Mouse (Mus musculus): Measurements from ENCODE around the gene Wars.
A peak's percentile ranks its signal among the peaks of the same experiment; 100 is the strongest.

The Wars gene

DNA sequence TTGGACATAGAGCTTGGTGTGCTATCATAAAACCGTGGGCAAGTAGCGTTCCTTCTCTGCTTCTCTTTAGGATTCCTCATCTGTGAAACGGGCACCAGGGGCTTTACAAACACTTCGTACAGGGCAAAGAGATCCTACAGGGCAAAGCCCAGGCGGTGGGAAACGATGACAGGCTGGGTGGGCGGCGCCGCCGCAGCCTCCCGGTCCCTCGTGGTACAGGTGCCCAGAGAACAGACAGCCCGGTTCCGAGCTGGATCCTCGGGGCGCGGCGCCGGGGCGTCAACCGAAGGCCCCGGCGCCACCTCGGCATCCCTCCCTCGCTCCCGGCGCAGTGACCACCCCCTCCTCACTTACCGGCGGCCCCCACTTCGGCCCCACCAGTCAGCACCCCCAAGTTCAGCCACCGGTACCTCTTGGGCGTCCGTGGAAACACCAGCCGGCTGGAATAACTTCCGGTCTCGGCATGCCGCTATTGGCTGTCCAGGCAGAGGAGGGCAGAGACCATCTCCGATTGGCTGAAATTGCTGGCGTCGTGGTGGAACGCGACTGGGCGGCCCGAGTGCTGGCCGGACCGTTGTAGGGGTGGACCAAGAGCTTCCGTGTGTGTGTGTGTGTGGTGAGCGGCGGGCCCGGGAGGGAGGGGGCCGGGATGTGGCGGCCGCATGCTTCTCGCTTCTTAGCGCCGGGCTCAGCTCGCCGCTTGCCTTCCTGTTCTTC lies at the start of gene Wars:
Gene Wars (minus strand): TSS at position 460 of the 717 bp plus-strand sequence.
- DNase-seq (ENCODE audit: low read depth, low spot score): peak; percentile 88

- no peak for DNase-seq (ENCODE audit: low read depth, low spot score)
Measured at GRCm38 (mm10) chr12:108942203-108942923, 48.4 kb upstream of the Wars start.

- no peak for DNase-seq (ENCODE audit: low read depth, low spot score)
Measured at GRCm38 (mm10) chr12:108941282-108941681, 47.3 kb upstream of the Wars start.

DNA sequence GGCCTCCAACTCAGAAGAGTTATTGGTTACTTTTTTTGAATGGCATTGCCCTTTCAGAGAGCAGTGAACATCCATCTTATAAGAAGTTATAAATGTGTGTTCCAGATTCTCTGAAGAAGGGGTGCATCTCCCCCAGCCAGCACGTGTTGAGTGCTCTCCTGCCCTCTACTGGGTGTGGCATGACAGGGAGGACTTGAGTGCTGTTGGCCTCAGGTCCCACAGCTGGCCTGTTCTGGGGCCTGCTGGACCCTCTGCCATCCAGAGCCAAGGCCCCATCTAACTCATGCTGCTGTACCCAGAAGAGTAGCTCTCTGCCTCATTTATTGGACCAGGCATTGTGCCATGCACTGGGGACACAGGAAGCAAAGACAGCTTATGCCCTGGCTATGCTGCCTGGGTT lies 46.3 kb upstream of the Wars start:
- DNase-seq (ENCODE audit: low read depth, low spot score): no peak

- DNase-seq (ENCODE audit: low read depth, low spot score): no peak
Measured at GRCm38 (mm10) chr12:108939317-108939716, 45.3 kb upstream of the Wars start.

DNA sequence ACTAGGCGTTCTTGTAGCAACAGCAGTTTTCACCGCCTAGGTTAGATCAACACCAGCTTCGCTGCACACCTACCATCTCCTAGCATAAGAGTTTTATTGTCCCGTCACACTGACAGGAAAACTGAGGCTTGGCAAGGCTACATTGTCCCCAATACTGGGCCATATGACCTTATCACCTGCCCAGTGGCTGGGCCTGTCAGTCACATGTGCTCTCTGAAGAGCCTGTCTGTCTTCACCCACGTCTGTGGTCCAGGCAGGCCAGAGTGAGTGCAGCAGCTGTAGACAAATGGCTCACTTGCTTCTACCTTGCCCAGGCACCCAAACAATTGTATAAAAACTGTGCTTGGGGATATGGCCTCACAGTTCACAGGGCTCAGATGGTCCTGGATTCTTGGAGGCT lies 44.9 kb upstream of the Wars start:
- no peak for DNase-seq (ENCODE audit: low read depth, low spot score)

GRCm38 (mm10) chr12:108937506-108937905 lies 43.5 kb upstream of the Wars start:
- no peak for DNase-seq (ENCODE audit: low read depth, low spot score)

DNA sequence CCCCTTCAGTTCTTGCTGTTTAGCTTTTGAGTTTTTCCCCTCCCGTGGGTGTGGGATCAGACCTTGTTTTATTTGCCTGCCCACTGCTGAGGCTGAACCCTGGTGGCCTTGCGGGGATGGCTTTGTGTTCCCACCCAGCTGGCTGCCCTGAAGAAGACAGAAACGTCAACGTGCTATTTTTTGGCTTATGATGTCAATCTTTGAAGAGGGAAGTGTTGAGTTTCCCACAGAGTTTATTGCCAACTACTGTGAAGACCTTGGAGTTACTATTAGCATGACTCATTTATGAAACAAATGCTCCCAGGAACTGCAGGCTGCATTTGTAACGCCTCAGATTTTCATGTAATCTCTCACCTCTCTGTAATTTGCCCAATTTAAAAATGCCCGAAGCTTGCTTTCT lies 42.9 kb upstream of the Wars start:
- DNase-seq (ENCODE audit: low read depth, low spot score): no peak

DNA sequence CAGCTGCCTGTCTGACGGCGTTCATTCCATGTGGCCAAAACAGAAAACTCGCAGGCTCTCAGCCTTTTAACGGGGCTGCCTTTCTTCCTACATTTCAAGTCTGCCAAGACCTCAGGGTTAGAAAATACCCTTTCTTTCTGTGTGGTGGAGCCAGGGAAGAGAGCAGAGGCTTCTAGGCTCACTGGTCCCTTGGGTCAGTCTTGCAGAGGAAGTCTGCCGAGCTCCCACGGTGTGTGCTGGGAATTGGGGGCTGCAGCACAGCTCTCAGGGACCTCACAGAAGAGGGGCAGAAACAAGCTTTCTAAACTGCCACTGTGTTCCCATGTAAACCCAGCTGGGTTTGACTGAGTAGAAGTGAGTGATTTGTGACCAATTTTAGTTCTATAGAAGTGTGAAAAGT lies 40.3 kb upstream of the Wars start:
- no peak for DNase-seq (ENCODE audit: low read depth, low spot score)

DNA sequence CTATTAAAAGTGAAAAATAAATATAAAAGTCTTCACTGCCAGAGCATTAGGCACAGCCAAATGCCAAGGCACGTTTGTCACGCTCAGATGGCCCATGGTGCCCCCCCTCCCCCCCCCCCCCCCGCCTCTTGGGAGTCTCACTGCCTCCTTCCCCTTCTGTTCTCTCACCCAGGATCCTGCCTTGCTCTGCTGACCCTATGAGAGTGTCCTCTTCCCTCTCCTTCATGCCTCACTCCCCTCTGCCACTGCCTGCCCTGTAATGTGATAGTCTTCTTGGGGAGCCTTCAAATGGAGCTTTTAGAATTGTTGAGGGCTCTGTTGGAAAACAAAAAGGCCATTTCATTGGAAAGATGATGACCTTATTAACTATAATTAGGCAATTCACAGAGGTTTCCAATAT lies 38.1 kb upstream of the Wars start:
- no peak for DNase-seq (ENCODE audit: low read depth, low spot score)

DNA sequence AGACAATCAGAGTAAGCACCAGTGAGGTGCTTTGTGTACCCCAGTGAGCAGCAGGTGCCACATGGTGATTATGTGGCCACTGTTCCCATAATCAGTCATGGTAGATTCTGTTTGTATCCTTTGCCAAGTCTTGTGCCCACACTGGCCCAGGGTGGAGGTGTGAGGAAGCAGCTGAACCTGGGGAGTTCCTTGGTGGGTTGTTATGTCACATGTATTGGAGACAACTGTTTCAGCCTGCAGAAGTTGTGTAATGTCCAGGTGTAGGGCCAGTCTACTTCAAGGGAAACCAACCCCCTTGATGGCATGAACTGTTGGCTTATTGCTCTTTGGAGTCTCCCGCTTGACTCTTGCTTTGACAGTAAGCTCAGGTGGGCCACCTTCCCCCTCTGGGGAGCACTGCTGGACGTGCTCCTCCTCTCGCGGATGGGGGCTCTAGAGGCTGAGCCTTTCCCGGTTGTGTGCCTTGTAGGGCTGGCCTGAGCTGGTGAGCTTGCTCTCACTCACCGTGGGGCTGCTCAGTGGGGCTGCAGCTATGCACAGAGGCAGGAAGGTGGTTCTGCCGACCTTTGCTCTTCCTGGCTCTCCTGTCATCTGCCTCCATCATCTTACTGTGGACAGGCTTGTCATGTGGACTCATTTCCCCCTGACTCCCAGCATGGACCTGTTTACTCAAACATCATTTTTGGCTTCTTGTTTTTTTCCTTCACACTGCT lies 37.5 kb upstream of the Wars start:
- no peak for DNase-seq (ENCODE audit: low read depth, low spot score)

GRCm38 (mm10) chr12:108929475-108929874 lies 35.5 kb upstream of the Wars start:
- no peak for DNase-seq (ENCODE audit: low read depth, low spot score)

- no peak for DNase-seq (ENCODE audit: low read depth, low spot score)
Measured at GRCm38 (mm10) chr12:108928249-108928648, 34.3 kb upstream of the Wars start.

DNA sequence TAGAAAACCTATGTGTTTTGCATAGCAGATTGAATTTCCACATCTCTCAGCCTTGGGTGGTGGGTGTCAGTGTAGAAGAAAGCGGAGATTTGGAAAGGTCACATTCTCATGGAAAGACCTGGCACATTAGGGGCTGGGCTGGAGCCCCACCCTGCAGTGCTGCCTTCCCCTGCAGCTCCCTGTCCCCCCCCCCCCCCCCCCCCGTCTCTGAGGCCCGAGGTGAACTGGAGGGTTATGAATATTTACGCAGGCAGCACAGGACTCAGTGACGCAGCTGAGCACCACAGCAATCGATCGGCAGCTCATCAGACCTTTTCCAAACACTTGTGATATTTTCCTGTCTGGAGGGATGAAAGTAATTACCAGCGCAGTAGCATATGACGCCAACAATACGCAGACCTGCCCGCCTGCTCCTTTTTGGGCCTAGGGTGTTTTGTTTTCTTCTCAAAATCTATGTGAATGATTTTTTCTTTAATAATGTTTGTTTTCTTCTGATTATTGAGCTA lies 32.7 kb upstream of the Wars start:
- DNase-seq (ENCODE audit: low read depth, low spot score): no peak

DNA sequence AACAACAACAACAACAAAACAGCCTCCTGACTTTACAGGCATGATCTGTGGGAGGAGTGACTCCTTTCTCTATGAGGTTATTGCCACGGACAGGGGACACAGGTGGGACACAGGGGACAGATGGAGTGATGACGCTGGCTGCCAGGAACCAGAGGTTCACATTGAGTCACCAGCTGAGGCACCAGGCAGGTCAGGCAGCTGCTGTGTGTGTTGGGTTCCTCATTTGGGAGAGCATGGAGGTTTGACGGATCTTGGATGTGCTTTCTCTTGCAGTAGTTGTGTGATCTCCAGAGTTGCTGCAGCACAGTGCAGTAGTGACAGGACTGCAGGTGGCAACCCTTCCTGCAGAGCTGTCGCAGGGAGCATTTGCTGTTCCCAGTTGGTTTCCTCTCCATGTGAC lies 24.8 kb upstream of the Wars start:
- no peak for DNase-seq (ENCODE audit: low read depth, low spot score)

- no peak for DNase-seq (ENCODE audit: low read depth, low spot score)
Measured at GRCm38 (mm10) chr12:108917509-108917908, 23.5 kb upstream of the Wars start.

GRCm38 (mm10) chr12:108916447-108917042 lies 22.6 kb upstream of the Wars start:
- DNase-seq (ENCODE audit: low read depth, low spot score): no peak

DNA sequence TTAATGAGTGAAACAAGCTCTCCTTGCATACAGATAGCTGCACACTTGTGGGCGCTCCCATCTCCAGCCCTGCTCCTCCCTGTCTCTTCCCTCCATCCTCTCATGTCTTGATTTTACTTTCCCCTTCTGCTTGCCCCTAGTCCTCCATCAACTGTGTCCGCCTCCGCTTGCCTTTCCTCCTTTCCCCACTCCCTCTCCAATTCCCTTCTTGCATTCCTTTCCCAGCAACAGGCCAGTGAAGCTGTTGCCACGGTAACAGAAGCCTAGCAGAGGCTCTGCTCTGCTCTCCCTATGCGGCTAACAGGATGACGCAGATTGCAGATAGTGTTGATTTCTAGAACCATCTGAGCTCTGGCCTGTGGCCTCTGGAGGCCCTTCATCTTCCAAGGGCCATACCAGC lies 21.9 kb upstream of the Wars start:
- DNase-seq (ENCODE audit: low read depth, low spot score): no peak

- no peak for DNase-seq (ENCODE audit: low read depth, low spot score)
Measured at GRCm38 (mm10) chr12:108914709-108915340, 20.9 kb upstream of the Wars start.

DNA sequence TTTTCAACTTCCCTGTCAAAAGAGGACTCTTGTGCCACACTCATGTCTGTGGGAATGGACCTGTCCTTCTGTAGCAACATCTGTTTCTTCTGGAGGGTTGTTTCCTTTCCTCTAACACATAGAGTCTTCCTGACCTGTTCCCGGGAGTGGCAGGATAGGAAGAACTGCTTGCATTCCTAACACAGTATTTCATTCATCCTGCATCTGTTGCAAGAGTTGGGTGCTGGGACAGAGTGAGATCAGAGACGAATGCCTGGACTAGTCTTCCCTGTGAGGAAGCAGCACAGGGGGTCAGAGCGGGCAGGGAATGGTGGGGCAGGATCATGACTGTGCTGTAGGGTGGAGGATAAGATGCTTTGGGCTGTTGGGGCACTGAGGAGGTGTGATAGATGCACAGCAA lies 20.2 kb upstream of the Wars start:
- DNase-seq (ENCODE audit: low read depth, low spot score): no peak

- no peak for DNase-seq (ENCODE audit: low read depth, low spot score)
Measured at GRCm38 (mm10) chr12:108912442-108912841, 18.5 kb upstream of the Wars start.
